In genomic region chr14:118156740-118157139, GRCm38 (mm10) we compare ENCODE assay signal across 16 mouse cellular contexts. TPM values are rescaled to one million over a fixed set of nuclear protein-coding genes. Genes with fewer than 3 reads are reported as not detected.
A peak's percentile ranks its signal among the peaks of the same experiment; 100 is the strongest.
DNase-seq lines count a peak whose midpoint lies in the region; ATAC-seq and TF ChIP-seq lines count a peak whose summit lies in the region.
"Had no signal": no experiment of that assay in that cellular context is flagged by ENCODE, and none has a peak within 500 bp of the region (broad histone marks: within the 10 kb centered on the region; RNA-seq: fewer than 3 reads in every experiment).

No protein-coding gene starts in this region.

- H3K27me3 ChIP-seq in hindbrain, embryonic 12.5 days: no peaks in the 10 kb centered on the region
- H3K27me3 ChIP-seq in hindbrain, embryonic 14.5 days (ENCODE audit: control insufficient read depth, insufficient read depth, low read length): no peaks in the 10 kb centered on the region
- no peaks in the 10 kb centered on the region for H3K27me3 ChIP-seq in lung, embryonic 15.5 days
- H3K27me3 ChIP-seq in forebrain, embryonic 14.5 days (replicated peaks; ENCODE audit: control insufficient read depth, insufficient read depth, low read length): no peaks in the 10 kb centered on the region
- H3K27me3 ChIP-seq in forebrain, postnatal 0 days (ENCODE audit: insufficient read depth, low read length): no peaks in the 10 kb centered on the region
- H3K27me3 ChIP-seq: embryonic facial prominence, embryonic 15.5 days; heart, embryonic 13.5 days; stomach, embryonic 15.5 days had no signal

- H3K36me3 ChIP-seq in hindbrain, embryonic 12.5 days: peaks cover 36% of the 10 kb centered on the region
- peaks cover 35% of the 10 kb centered on the region for H3K36me3 ChIP-seq in hindbrain, embryonic 14.5 days (replicated peaks; ENCODE audit: control insufficient read depth, insufficient read depth)
- peaks cover 69% of the 10 kb centered on the region for H3K36me3 ChIP-seq in lung, embryonic 15.5 days
- H3K36me3 ChIP-seq in forebrain, embryonic 14.5 days (ENCODE audit: control insufficient read depth, insufficient read depth, low read length): peaks cover 31% of the 10 kb centered on the region; the same call in 1 of the 2 replicates
- peaks cover 47% of the 10 kb centered on the region for H3K36me3 ChIP-seq in forebrain, postnatal 0 days (ENCODE audit: insufficient read depth)

- H3K27ac ChIP-seq in hindbrain, embryonic 12.5 days: no peak overlapping the region
- no peak overlapping the region for H3K27ac ChIP-seq in hindbrain, embryonic 14.5 days
- H3K27ac ChIP-seq in lung, embryonic 15.5 days: no peak overlapping the region
- H3K27ac ChIP-seq in forebrain, embryonic 14.5 days (ENCODE audit: low read depth, low read length): no peak overlapping the region
- no peak overlapping the region for H3K27ac ChIP-seq in forebrain, postnatal 0 days (ENCODE audit: low read depth, low read length)
- H3K27ac ChIP-seq: embryonic facial prominence, embryonic 15.5 days; heart, adult 2 months; heart, embryonic 13.5 days; stomach, embryonic 15.5 days had no signal

- no peak overlapping the region for H3K9ac ChIP-seq in hindbrain, embryonic 12.5 days
- no peak overlapping the region for H3K9ac ChIP-seq in hindbrain, embryonic 14.5 days
- no peak overlapping the region for H3K9ac ChIP-seq in lung, embryonic 15.5 days
- H3K9ac ChIP-seq in forebrain, embryonic 14.5 days (ENCODE audit: low read length): no peak overlapping the region
- H3K9ac ChIP-seq in forebrain, postnatal 0 days: no peak overlapping the region
- H3K9ac ChIP-seq: embryonic facial prominence, embryonic 15.5 days; heart, embryonic 13.5 days; stomach, embryonic 15.5 days had no signal

- H3K9me3 ChIP-seq in hindbrain, embryonic 12.5 days (replicated peaks): no peaks in the 10 kb centered on the region
- no peaks in the 10 kb centered on the region for H3K9me3 ChIP-seq in hindbrain, embryonic 14.5 days (ENCODE audit: control insufficient read depth, low read length)
- H3K9me3 ChIP-seq in lung, embryonic 15.5 days: no peaks in the 10 kb centered on the region
- no peaks in the 10 kb centered on the region for H3K9me3 ChIP-seq in forebrain, embryonic 14.5 days (replicated peaks; ENCODE audit: control insufficient read depth, low read length)
- no peaks in the 10 kb centered on the region for H3K9me3 ChIP-seq in forebrain, postnatal 0 days (ENCODE audit: low read length)
- H3K9me3 ChIP-seq: embryonic facial prominence, embryonic 15.5 days; heart, embryonic 13.5 days; stomach, embryonic 15.5 days had no signal

- no peak for TF ChIP-seq CTCF in forebrain, postnatal 0 days (IDR thresholded peaks at IDR 0.05; ENCODE audit: low read depth)

- peak; percentile 35; the same call in 1 of the 2 replicates for ATAC-seq in hindbrain, embryonic 12.5 days (ENCODE audit: low FRiP score)
- no peak; the same call in 1 of the 2 replicates for ATAC-seq in hindbrain, embryonic 14.5 days (ENCODE audit: low FRiP score)
- ATAC-seq in lung, embryonic 15.5 days (ENCODE audit: borderline replicate concordance, extremely low read depth, low FRiP score, low TSS enrichment): 0 out of 2 replicates have a peak, but pooled peaks have one; percentile 21
- ATAC-seq in forebrain, embryonic 14.5 days: peak; percentile 44
- ATAC-seq in forebrain, postnatal 0 days: 0 out of 2 replicates have a peak, but pooled peaks have one; percentile 19
- ATAC-seq: intestine, postnatal 0 days; lung, postnatal 0 days had no signal

- no peak overlapping the region for H3K4me2 ChIP-seq in hindbrain, embryonic 12.5 days (replicated peaks)
- no peak overlapping the region for H3K4me2 ChIP-seq in hindbrain, embryonic 14.5 days (replicated peaks)
- H3K4me2 ChIP-seq in lung, embryonic 15.5 days: no peak overlapping the region
- no peak overlapping the region for H3K4me2 ChIP-seq in forebrain, embryonic 14.5 days (ENCODE audit: low read length)
- no peak overlapping the region for H3K4me2 ChIP-seq in forebrain, postnatal 0 days (ENCODE audit: low read depth)
- H3K4me2 ChIP-seq: embryonic facial prominence, embryonic 15.5 days; heart, embryonic 13.5 days; liver, embryonic 11.5 days; stomach, embryonic 15.5 days had no signal

- no peaks in the 10 kb centered on the region for H3K4me1 ChIP-seq in hindbrain, embryonic 12.5 days
- H3K4me1 ChIP-seq in hindbrain, embryonic 14.5 days (replicated peaks; ENCODE audit: control insufficient read depth, insufficient read depth, low read length): no peaks in the 10 kb centered on the region
- H3K4me1 ChIP-seq in lung, embryonic 15.5 days: 0 out of 2 replicates have a peak, but pooled peaks cover 2% of the 10 kb centered on the region
- H3K4me1 ChIP-seq in forebrain, embryonic 14.5 days (ENCODE audit: control insufficient read depth, insufficient read depth, low read length): no peaks in the 10 kb centered on the region
- no peaks in the 10 kb centered on the region for H3K4me1 ChIP-seq in forebrain, postnatal 0 days (ENCODE audit: insufficient read depth)
- H3K4me1 ChIP-seq: embryonic facial prominence, embryonic 15.5 days; heart, embryonic 13.5 days; stomach, embryonic 15.5 days had no signal

- DNase-seq in hindbrain, embryonic 14.5 days (ENCODE audit: low spot score): no peak
- no peak for DNase-seq in lung, postnatal 36 days
- no peak for DNase-seq in forebrain, embryonic 14.5 days (ENCODE audit: low spot score)
- DNase-seq in forebrain, postnatal 0 days: no peak
- DNase-seq in layer of hippocampus, adult 11-12 months (ENCODE audit: low spot score): no peak
- DNase-seq in gastrocnemius, postnatal 25 days: no peak
- DNase-seq: cerebellum, adult 9-11 months had no signal

- 84% methylated on average over 10 of the region's 10 CpGs for WGBS in hindbrain, embryonic 12.5 days
- WGBS in hindbrain, embryonic 14.5 days: 87% methylated on average over 10 of the region's 10 CpGs
- 84% methylated on average over 10 of the region's 10 CpGs for WGBS in lung, embryonic 15.5 days
- WGBS in forebrain, embryonic 14.5 days: 87% methylated on average over 10 of the region's 10 CpGs
- WGBS in forebrain, postnatal 0 days: 84% methylated on average over 10 of the region's 10 CpGs

- no peak overlapping the region for H3K4me3 ChIP-seq in hindbrain, embryonic 12.5 days
- H3K4me3 ChIP-seq in hindbrain, embryonic 14.5 days (replicated peaks; ENCODE audit: low read length): no peak overlapping the region
- no peak overlapping the region for H3K4me3 ChIP-seq in lung, embryonic 15.5 days
- no peak overlapping the region for H3K4me3 ChIP-seq in forebrain, embryonic 14.5 days (ENCODE audit: low read depth, low read length)
- H3K4me3 ChIP-seq in forebrain, postnatal 0 days (ENCODE audit: low read depth, low read length): no peak overlapping the region
- H3K4me3 ChIP-seq: embryonic facial prominence, embryonic 15.5 days; heart, adult 2 months; heart, embryonic 13.5 days; stomach, embryonic 15.5 days had no signal

RNA-seq across cellular contexts. Expression of gene Gpr180, which starts 19.8 kb away (rescaled TPM):
- polyA plus RNA-seq in hindbrain, embryonic 12.5 days (2016; fragmentation: Nextera tagmentation; extraction: Ambion mirVana): 36.4 and 38.6 TPM in 2 replicates
- 47.5 and 51.7 TPM in 2 replicates for polyA plus RNA-seq in hindbrain, embryonic 14.5 days (2014; fragmentation: Nextera tagmentation; extraction: Ambion mirVana)
- 60.6 and 60.8 TPM in 2 replicates for polyA plus RNA-seq in lung, embryonic 15.5 days (2015; fragmentation: Nextera tagmentation; extraction: Ambion mirVana)
- polyA plus RNA-seq in forebrain, embryonic 14.5 days (2014; fragmentation: Nextera tagmentation; extraction: Ambion mirVana): 30.0 and 33.0 TPM in 2 replicates
- 33.4 and 37.7 TPM in 2 replicates for total RNA-seq in forebrain, postnatal 0 days (2014; rRNA removed)
- 37.5 and 38.2 TPM in 2 replicates for polyA plus RNA-seq in forebrain, postnatal 0 days (2015; fragmentation: Nextera tagmentation; extraction: Ambion mirVana)
- 10 to 100 TPM; 29.6 to 31.1 TPM for total RNA-seq in gastrocnemius, postnatal 25 days (2021)

RNA-seq across cellular contexts. Expression of gene Tgds, which starts 24.2 kb away (rescaled TPM):
- polyA plus RNA-seq in hindbrain, embryonic 12.5 days (2016; fragmentation: Nextera tagmentation; extraction: Ambion mirVana): 28.7 and 31.4 TPM in 2 replicates
- 15.8 and 18.5 TPM in 2 replicates for polyA plus RNA-seq in hindbrain, embryonic 14.5 days (2014; fragmentation: Nextera tagmentation; extraction: Ambion mirVana)
- polyA plus RNA-seq in lung, embryonic 15.5 days (2015; fragmentation: Nextera tagmentation; extraction: Ambion mirVana): 35.5 and 35.7 TPM in 2 replicates
- 24.4 and 25.8 TPM in 2 replicates for polyA plus RNA-seq in forebrain, embryonic 14.5 days (2014; fragmentation: Nextera tagmentation; extraction: Ambion mirVana)
- 8.8 and 8.9 TPM in 2 replicates for total RNA-seq in forebrain, postnatal 0 days (2014; rRNA removed)
- polyA plus RNA-seq in forebrain, postnatal 0 days (2015; fragmentation: Nextera tagmentation; extraction: Ambion mirVana): 7.2 and 8.4 TPM in 2 replicates
- total RNA-seq in gastrocnemius, postnatal 25 days (2021): 1 to 10 TPM; 4.6 to 6.2 TPM
